Mouse (Mus musculus): ENCODE measurements around the gene Mreg. TPM values are rescaled to one million over a fixed set of nuclear protein-coding genes. Genes with fewer than 3 reads are reported as not detected.

Mreg gene
- 1.2 and 1.4 TPM in 2 replicates for polyA plus RNA-seq (2012; rRNA removed)

DNA sequence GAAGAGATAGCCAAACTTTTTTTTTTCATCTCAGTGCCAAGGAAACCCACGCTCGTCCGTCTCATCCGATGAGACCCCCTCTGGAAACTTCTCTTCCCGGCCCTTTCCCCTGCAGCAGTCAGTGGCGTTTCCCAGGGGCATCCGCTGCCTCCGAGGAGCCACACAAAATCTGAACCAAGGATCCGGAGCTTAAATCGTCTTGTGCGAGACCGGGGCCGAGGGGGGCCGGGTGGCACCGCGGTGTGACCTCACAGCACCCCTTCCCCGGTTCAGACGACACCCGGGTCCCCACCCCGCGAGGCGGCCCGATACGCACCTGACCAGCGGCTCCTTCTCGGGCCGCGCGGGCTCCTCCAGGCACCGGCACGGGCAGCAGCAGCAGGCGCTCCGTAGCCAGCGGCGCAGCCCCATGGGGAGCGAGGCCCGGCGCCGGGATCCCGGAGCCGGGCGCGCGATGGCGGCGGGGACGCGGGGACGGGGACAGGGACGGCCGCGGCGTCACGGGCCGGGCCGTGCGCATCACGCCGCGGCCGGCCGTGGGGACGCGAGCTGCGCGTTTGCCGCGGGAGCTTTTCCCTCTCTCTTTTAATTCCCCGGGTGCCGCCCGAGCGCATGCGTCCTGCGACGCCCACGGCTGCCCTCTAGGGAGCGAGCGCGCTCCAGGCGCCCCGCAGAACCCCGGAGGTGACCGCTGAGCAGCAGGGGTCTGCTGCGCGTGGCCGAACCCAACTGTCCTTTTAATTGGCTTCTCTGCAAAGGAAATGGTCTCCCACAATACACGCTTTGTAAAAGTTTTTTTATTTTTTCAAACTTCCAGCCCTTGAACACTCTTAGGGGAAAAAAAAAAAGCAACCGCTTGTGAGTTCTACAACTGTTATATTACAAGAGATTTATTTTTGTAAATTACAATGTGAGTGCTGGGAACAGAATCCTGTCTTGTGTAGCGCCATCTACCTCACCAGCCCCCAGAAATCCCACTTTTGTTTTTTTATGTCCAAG is at the start of gene Mreg:
TSS of gene Mreg (minus strand) at position 607 of the 999 bp plus-strand sequence.

Other genes with a start within 250 kb of the Mreg start
- 3.8 and 4.9 TPM in 2 replicates for gene Pecr, start 72.0 kb upstream of the Mreg start, polyA plus RNA-seq (2012; rRNA removed)
- gene Tmem169, start 72.1 kb upstream of the Mreg start, polyA plus RNA-seq (2012; rRNA removed) = 0.14 and 0.35 TPM in 2 replicates
- gene Xrcc5, start 95.1 kb upstream of the Mreg start, polyA plus RNA-seq (2012; rRNA removed) = 1.2 and 1.9 TPM in 2 replicates

Measured in colon, adult 2 months (tissue).